Mouse (Mus musculus) urinary bladder, postnatal 10 days (tissue): Measurements from ENCODE around the gene Mpped2.

ENCODE experiments used
- DNase-seq: peaks from one replicate; pipeline ENCODE4 v3.0.0; 2022; ENCODE audit warnings: low spot score

Gene Mpped2

GRCm38 (mm10) chr2:106705664-106706063, 12.6 kb downstream of the Mpped2 start:
- DNase-seq: no peak

- no peak for DNase-seq
These were observed 14.1 kb downstream of the Mpped2 start for GRCm38 (mm10) chr2:106707136-106707535.

GRCm38 (mm10) chr2:106710862-106711477, 17.9 kb downstream of the Mpped2 start:
- DNase-seq: no peak

- no peak for DNase-seq
These were observed 18.4 kb downstream of the Mpped2 start for GRCm38 (mm10) chr2:106711506-106711905.

- no peak for DNase-seq
These were observed 20.1 kb downstream of the Mpped2 start for GRCm38 (mm10) chr2:106713151-106713550.

GRCm38 (mm10) chr2:106715674-106716364, 22.8 kb downstream of the Mpped2 start:
- no peak for DNase-seq

- DNase-seq: no peak
These were observed 23.3 kb downstream of the Mpped2 start for GRCm38 (mm10) chr2:106716365-106716717.

- DNase-seq: no peak
These were observed 25.8 kb downstream of the Mpped2 start for GRCm38 (mm10) chr2:106718888-106719287.

- DNase-seq: no peak
These were observed 26.4 kb downstream of the Mpped2 start for GRCm38 (mm10) chr2:106719434-106719833.

GRCm38 (mm10) chr2:106720644-106721043, 27.6 kb downstream of the Mpped2 start:
- no peak for DNase-seq

- DNase-seq: no peak
These were observed 29.0 kb downstream of the Mpped2 start for GRCm38 (mm10) chr2:106722020-106722419.

GRCm38 (mm10) chr2:106729951-106730564, 37.0 kb downstream of the Mpped2 start:
- DNase-seq: no peak

GRCm38 (mm10) chr2:106730608-106731007, 37.5 kb downstream of the Mpped2 start:
- no peak for DNase-seq

- no peak for DNase-seq
These were observed 38.4 kb downstream of the Mpped2 start for GRCm38 (mm10) chr2:106731478-106731877.

- no peak for DNase-seq
These were observed 39.1 kb downstream of the Mpped2 start for GRCm38 (mm10) chr2:106732171-106732570.

GRCm38 (mm10) chr2:106733396-106733795, 40.3 kb downstream of the Mpped2 start:
- no peak for DNase-seq

- no peak for DNase-seq
These were observed 40.9 kb downstream of the Mpped2 start for GRCm38 (mm10) chr2:106734004-106734403.

- DNase-seq: no peak
These were observed 42.1 kb downstream of the Mpped2 start for GRCm38 (mm10) chr2:106735211-106735610.

- DNase-seq: no peak
These were observed 42.8 kb downstream of the Mpped2 start for GRCm38 (mm10) chr2:106735792-106736359.

- no peak for DNase-seq
These were observed 45.9 kb downstream of the Mpped2 start for GRCm38 (mm10) chr2:106738951-106739350.

GRCm38 (mm10) chr2:106744086-106744485, 51.0 kb downstream of the Mpped2 start:
- DNase-seq: no peak

GRCm38 (mm10) chr2:106744601-106745000, 51.5 kb downstream of the Mpped2 start:
- DNase-seq: no peak

- DNase-seq: no peak
These were observed 52.3 kb downstream of the Mpped2 start for GRCm38 (mm10) chr2:106745364-106745763.
